Mouse (Mus musculus): ENCODE results near the gene Tagln.

Gene Tagln

GRCm38 (mm10) chr9:45907078-45907428 is 28.8 kb downstream of the Tagln start:
- no peak for DNase-seq (ENCODE audit: low read depth, low spot score)

DNA sequence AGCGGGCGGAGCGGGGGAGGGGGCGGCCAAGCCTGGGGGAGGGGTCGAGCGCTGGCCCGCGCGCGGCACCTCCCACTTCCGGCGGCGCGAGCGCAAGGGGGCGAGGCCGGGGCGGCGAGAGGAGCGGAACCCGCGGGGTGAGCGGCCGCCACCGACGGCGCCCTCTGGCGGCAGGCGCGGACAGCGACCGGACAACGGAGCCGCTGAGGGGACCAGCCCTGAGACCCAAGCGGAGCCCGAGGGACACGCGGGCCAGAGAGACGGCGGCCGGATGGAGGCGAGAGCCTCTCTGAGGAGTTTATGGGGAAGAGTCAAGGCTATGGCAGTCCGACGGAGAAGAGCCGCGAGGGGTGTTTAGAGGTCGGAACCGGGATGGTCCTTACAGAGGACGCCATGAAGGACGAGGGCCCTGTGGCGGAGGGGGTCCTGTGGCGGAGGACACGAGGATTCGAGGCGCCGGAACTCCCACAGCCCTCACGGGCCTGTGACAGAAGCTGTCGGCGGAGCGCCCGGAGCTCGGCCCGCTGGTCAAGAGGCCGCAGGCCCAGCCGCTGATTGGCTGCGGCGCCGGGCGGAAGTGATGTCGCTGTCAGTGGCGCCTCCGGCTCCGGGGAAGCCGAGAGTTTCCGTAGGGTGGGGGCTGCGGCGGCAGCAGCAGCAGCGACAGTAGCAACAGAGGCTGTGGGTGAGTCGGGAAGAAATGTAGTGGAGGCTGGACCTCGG is 29.3 kb downstream of the Tagln start, which contains the start of the genes Pcsk7 and Rnf214:
Gene Pcsk7 (plus strand): TSS at position 143 of the 723 bp plus-strand sequence.
Gene Rnf214 (minus strand): TSS at position 557 of the 723 bp plus-strand sequence.
- peak; percentile 63 for DNase-seq (ENCODE audit: low read depth, low spot score)

DNA sequence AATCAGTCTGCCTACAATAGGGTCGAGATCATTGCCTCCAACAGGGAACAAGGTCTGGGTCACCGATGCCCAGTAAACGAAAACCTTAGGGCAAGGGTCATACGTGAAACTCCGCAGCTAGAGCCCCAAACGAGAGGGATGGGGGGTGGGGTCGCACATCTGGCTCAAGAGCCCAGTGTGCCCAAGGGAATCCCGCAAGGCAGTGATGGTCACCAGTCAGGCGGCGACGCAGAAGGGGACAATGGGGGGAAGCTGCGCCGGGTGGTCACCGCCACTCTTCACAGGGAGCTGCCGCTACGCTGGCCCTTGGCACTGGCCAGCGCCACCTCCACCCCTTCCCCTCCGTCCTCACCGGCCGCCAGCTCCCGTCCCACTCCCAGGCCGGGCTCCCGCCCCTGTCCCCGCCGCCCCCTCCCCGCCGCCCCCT is 30.0 kb downstream of the Tagln start:
- DNase-seq (ENCODE audit: low read depth, low spot score), result peak; percentile 18

DNA sequence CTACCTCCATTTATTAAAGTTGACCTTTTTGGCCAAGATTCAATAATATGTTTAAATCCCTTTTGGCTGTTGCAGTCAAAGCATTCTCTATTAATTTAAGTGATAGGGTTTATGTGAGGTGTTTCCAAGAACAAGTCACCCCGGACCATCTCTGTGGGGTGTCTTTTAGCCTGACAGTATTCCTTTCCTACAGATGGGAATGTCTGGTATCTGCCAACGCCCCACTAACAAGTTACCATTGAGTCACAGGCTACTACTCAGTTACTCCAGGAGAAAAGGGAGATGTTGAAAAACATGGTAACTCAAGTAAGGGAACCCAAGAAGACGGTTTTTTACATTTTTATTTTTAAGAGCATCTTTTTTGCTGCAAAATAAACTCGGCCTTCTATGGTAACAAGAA is 30.7 kb downstream of the Tagln start:
- DNase-seq (ENCODE audit: low read depth, low spot score), result no peak

DNA sequence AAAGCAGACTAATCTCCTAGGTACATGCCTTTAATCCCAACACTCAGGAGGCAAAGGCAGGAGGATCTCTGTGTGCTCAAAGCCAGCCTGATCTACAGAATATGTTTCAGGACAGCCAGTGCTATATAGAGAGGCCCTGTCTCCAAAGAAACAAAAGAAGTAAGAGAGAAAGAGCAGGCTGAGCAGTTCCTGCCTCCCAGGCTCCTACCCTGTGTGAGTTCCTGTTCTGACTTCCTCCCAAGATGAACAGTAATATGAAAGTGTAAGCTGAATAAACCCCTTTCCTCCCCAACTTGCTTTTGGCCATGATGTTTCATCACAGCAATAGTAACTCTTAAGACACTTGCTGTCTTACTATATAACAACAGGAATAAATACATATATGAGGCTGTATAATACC is 42.2 kb downstream of the Tagln start:
- no peak for DNase-seq (ENCODE audit: low read depth, low spot score)

Data from WW6 (cell line).